15 mouse cellular contexts compared by ENCODE assay signal in the genomic region with DNA sequence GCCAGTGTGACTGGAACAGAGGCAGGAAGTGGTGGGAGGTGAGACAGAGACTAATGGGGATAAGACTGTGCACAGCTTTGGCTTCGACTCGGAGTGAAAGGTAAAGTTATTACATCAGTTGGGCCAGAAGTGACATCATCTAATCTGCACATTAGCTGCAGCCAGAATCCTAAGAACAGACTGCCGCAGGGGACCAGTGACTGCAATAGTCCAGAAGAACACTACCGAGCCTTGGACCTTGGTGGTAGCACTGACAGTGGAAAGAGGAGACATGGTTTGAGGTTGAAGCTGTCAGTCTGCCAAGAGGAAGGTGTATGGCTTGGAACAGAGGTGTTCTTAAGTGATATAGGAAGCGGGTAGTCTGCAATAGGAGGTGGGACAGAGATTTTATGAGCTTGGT.
DNase-seq lines count a peak whose midpoint lies in the region; ATAC-seq lines count a peak whose summit lies in the region.
"Had no signal": no experiment of that assay in that cellular context is flagged by ENCODE, and none has a peak within 500 bp of the region (broad histone marks: within the 10 kb centered on the region; RNA-seq: fewer than 3 reads in every experiment).

No protein-coding gene starts in this region.

- no peaks in the 10 kb centered on the region for H3K36me3 ChIP-seq in heart, embryonic 16.5 days (ENCODE audit: control insufficient read depth, insufficient read depth)
- H3K36me3 ChIP-seq in hindbrain, embryonic 13.5 days: no peaks in the 10 kb centered on the region
- H3K36me3 ChIP-seq: embryonic facial prominence, embryonic 12.5 days; hindbrain, embryonic 15.5 days; stomach, embryonic 15.5 days had no signal

- H3K9me3 ChIP-seq in heart, embryonic 16.5 days (replicated peaks; ENCODE audit: control insufficient read depth, low read length): no peaks in the 10 kb centered on the region
- no peaks in the 10 kb centered on the region for H3K9me3 ChIP-seq in hindbrain, embryonic 13.5 days
- H3K9me3 ChIP-seq: embryonic facial prominence, embryonic 12.5 days; forebrain, embryonic 13.5 days; hindbrain, embryonic 15.5 days; midbrain, embryonic 13.5 days; stomach, embryonic 15.5 days had no signal

- H3K9ac ChIP-seq in heart, embryonic 16.5 days (ENCODE audit: low read length): no peak overlapping the region
- H3K9ac ChIP-seq in hindbrain, embryonic 13.5 days: no peak overlapping the region
- H3K9ac ChIP-seq: embryonic facial prominence, embryonic 12.5 days; forebrain, embryonic 13.5 days; hindbrain, embryonic 15.5 days; midbrain, embryonic 13.5 days; stomach, embryonic 15.5 days had no signal

- no peak for ATAC-seq in heart, embryonic 16.5 days (replicated peaks; ENCODE audit: extremely low read depth, insufficient read depth, low FRiP score)
- ATAC-seq in hindbrain, embryonic 13.5 days (ENCODE audit: low FRiP score): no peak
- ATAC-seq: forebrain, embryonic 13.5 days; midbrain, embryonic 13.5 days had no signal

- WGBS in heart, embryonic 16.5 days: 65% methylated on average over 5 of the region's 5 CpGs
- WGBS in hindbrain, embryonic 13.5 days: 89% methylated on average over 5 of the region's 5 CpGs

- H3K27me3 ChIP-seq in heart, embryonic 16.5 days (ENCODE audit: control insufficient read depth, insufficient read depth, low read length): no peaks in the 10 kb centered on the region
- no peaks in the 10 kb centered on the region for H3K27me3 ChIP-seq in hindbrain, embryonic 13.5 days
- H3K27me3 ChIP-seq: embryonic facial prominence, embryonic 12.5 days; forebrain, embryonic 13.5 days; hindbrain, embryonic 15.5 days; midbrain, embryonic 13.5 days; stomach, embryonic 15.5 days had no signal

- DNase-seq in adrenal gland, postnatal 10 days: peak; percentile 39
- no peak for DNase-seq in adrenal gland, postnatal 25 days
- no peak for DNase-seq in heart, adult 9 months (ENCODE audit: low spot score in 2 of 2)
- peak; percentile 18 for DNase-seq in thymus, postnatal 0 days (ENCODE audit: low spot score)
- DNase-seq in thymus, postnatal 25 days: no peak
- DNase-seq in T-cell, adult 2 months (ENCODE audit: low spot score): no peak
- DNase-seq: cerebellum, postnatal 14 days; left cerebral cortex, postnatal 4 days had no signal

- no peak overlapping the region for H3K4me2 ChIP-seq in heart, embryonic 16.5 days (ENCODE audit: low read depth, low read length)
- H3K4me2 ChIP-seq in hindbrain, embryonic 13.5 days: no peak overlapping the region
- H3K4me2 ChIP-seq: embryonic facial prominence, embryonic 12.5 days; forebrain, embryonic 13.5 days; hindbrain, embryonic 15.5 days; midbrain, embryonic 13.5 days; stomach, embryonic 15.5 days had no signal

- H3K4me3 ChIP-seq in heart, embryonic 16.5 days (ENCODE audit: low read length): no peak overlapping the region
- H3K4me3 ChIP-seq in hindbrain, embryonic 13.5 days: no peak overlapping the region
- H3K4me3 ChIP-seq: embryonic facial prominence, embryonic 12.5 days; forebrain, embryonic 13.5 days; hindbrain, embryonic 15.5 days; midbrain, embryonic 13.5 days; stomach, embryonic 15.5 days had no signal

- peaks cover 18% of the 10 kb centered on the region for H3K4me1 ChIP-seq in heart, embryonic 16.5 days (ENCODE audit: control insufficient read depth, insufficient read depth, low read length)
- H3K4me1 ChIP-seq in hindbrain, embryonic 13.5 days (replicated peaks): no peaks in the 10 kb centered on the region
- H3K4me1 ChIP-seq: embryonic facial prominence, embryonic 12.5 days; forebrain, embryonic 13.5 days; hindbrain, embryonic 15.5 days; midbrain, embryonic 13.5 days had no signal

- peak overlapping the region; percentile 70 for H3K27ac ChIP-seq in heart, embryonic 16.5 days (ENCODE audit: low read length)
- H3K27ac ChIP-seq in hindbrain, embryonic 13.5 days: no peak overlapping the region
- H3K27ac ChIP-seq: embryonic facial prominence, embryonic 12.5 days; forebrain, embryonic 13.5 days; hindbrain, embryonic 15.5 days; midbrain, embryonic 13.5 days; stomach, embryonic 15.5 days had no signal

Comparison
In these comparisons a context has a peak if more than half of its experiments do, and no peak if none do; other contexts are left out.
1. DNase-seq: peak in adrenal gland, postnatal 10 days (single experiment) and thymus, postnatal 0 days (single experiment); none in adrenal gland, postnatal 25 days (single experiment), heart, adult 9 months (0 of 2), thymus, postnatal 25 days (single experiment) and T-cell, adult 2 months (single experiment).